Mouse (Mus musculus): ENCODE measurements around the gene S100a2.
A peak's percentile ranks its signal among the peaks of the same experiment; 100 is the strongest.

Gene S100a2

GRCm38 (mm10) chr3:90615415-90615814 is 25.4 kb downstream of the S100a2 start:
- peak; percentile 59 for DNase-seq (ENCODE audit: low read depth, low spot score)

GRCm38 (mm10) chr3:90615911-90616310 is 25.9 kb downstream of the S100a2 start:
- DNase-seq (ENCODE audit: low read depth, low spot score), result no peak

GRCm38 (mm10) chr3:90617586-90617985 is 27.5 kb downstream of the S100a2 start:
- DNase-seq (ENCODE audit: low read depth, low spot score), result no peak

- no peak for DNase-seq (ENCODE audit: low read depth, low spot score)
Observed at GRCm38 (mm10) chr3:90621552-90621951, 31.5 kb downstream of the S100a2 start.

GRCm38 (mm10) chr3:90623435-90624071 is 33.5 kb downstream of the S100a2 start:
- no peak for DNase-seq (ENCODE audit: low read depth, low spot score)

GRCm38 (mm10) chr3:90625496-90625895 is 35.4 kb downstream of the S100a2 start:
- no peak for DNase-seq (ENCODE audit: low read depth, low spot score)

- DNase-seq (ENCODE audit: low read depth, low spot score), result no peak
Observed at GRCm38 (mm10) chr3:90626266-90627021, 36.4 kb downstream of the S100a2 start.

GRCm38 (mm10) chr3:90627366-90627765 is 37.3 kb downstream of the S100a2 start:
- DNase-seq (ENCODE audit: low read depth, low spot score), result no peak

- DNase-seq (ENCODE audit: low read depth, low spot score), result no peak
Observed at GRCm38 (mm10) chr3:90627807-90628206, 37.8 kb downstream of the S100a2 start.

GRCm38 (mm10) chr3:90629298-90629697 is 39.3 kb downstream of the S100a2 start:
- no peak for DNase-seq (ENCODE audit: low read depth, low spot score)

GRCm38 (mm10) chr3:90631984-90632383 is 41.9 kb downstream of the S100a2 start:
- DNase-seq (ENCODE audit: low read depth, low spot score), result no peak

- no peak for DNase-seq (ENCODE audit: low read depth, low spot score)
Observed at GRCm38 (mm10) chr3:90638511-90639275, 48.6 kb downstream of the S100a2 start.

- DNase-seq (ENCODE audit: low read depth, low spot score), result no peak
Observed at GRCm38 (mm10) chr3:90639511-90640154, 49.6 kb downstream of the S100a2 start.

- no peak for DNase-seq (ENCODE audit: low read depth, low spot score)
Observed at GRCm38 (mm10) chr3:90640981-90641380, 50.9 kb downstream of the S100a2 start.

Data from retina, postnatal 7 days (tissue).